Mouse (Mus musculus) brain, embryonic 18.5 days (tissue): ENCODE data around the gene Epsti1.

Experiments
- DNase-seq: peaks from one replicate; pipeline ENCODE4 v3.0.0-alpha.2; 2012; ENCODE audit warnings: low read depth, low spot score

Epsti1 gene

GRCm38 (mm10) chr14:77923076-77923865 is 19.2 kb downstream of the Epsti1 start:
- DNase-seq: no peak

DNA sequence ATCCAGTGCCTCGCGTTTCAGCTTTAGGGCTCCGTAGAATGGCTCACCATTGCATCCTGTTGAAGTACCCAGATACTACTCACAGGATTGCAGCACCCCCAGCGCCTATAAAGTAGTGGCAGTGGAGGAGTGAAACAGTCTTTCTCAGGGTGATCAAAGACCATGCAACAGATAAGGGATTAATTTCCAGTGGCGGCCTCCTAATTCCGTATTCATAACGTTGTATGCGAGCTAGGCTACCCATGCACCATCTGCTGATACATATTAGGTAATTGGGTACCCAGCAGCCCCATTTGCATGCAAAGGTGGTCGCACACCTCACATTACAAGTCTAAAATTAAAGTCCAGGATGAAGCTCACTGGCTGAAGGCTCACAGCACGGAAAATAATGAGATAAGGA is 21.4 kb downstream of the Epsti1 start:
- no peak for DNase-seq

DNA sequence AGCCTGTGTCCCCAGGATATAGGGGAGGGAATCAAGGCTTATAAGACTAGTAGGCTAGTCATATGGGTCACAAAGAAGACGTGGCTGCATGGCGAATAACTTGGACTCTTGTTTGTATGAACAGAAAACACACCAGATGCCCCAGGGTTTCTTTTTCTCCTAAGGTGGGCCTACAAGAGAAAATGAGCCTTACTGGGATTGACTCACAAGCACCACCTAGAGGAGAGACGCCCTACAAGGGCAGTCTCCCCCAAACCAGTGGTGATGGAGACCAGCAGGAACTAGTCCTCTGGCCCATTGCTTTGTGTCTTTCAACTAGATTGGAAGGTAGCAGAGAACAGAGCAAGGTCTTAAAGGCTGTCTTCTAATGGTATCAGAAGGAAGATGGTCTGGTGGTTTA is 22.7 kb downstream of the Epsti1 start:
- no peak for DNase-seq

DNA sequence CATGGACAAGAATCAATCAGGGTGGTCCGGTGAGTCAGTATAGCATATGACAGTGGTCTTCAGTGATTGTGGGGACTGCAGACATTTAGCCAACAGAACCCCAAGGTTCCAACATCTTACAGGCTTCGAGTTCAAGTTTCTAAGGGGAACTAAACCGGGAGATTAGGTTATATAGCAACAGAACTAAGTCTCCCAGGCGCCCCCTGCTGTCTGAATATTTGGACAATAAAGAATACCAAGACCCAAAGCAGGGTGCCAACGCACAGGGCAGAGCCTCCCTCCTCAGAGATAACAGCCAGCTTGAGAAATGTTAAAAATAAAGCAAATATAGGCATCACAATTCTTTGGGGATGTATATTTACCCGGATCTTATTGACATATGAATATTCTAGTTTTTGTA is 24.0 kb downstream of the Epsti1 start:
- DNase-seq: no peak

DNA sequence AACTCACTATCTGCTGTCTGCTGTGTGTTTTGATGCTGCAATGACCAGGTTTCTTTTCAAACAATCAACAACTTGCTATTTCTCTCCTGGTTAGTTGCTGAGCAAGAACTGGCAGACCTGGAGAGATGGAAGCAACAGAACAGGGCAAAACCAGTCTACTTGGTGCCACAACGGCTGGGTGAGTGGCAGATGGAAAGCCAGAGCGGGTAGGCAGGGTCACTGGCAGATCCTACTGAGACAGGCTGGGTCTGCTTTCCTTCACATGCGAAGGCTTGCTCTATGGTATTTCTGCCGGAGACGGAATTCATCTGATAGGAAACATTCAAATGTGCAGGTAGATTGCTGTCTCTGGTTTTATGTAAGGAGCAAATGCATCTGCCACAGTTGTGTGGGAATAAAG is 24.6 kb downstream of the Epsti1 start:
- DNase-seq: no peak

GRCm38 (mm10) chr14:77929139-77929678 is 25.2 kb downstream of the Epsti1 start:
- DNase-seq: no peak

- DNase-seq: no peak
Observed at GRCm38 (mm10) chr14:77932150-77933047, 28.4 kb downstream of the Epsti1 start.

GRCm38 (mm10) chr14:77933243-77933642 is 29.2 kb downstream of the Epsti1 start:
- no peak for DNase-seq

DNA sequence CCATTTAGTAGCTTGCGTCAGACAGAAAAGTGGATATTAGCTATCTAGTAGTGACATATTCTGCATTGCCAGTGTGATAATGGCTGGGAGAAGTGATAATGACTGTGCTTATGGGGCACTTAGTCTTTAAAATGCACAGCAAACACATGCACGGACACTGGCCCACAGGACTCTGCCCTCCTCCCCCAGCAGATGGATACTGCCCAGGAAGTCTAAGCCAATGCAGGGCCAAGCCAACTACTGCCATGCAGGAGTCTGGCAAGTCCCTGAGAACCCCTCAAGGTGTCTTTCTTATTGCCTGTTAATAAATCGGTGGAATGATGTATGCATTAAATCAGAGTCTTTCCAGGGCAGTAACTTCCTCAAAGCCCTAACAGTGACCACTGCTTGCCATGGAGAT is 30.4 kb downstream of the Epsti1 start:
- DNase-seq: no peak

GRCm38 (mm10) chr14:77941105-77941504 is 37.1 kb downstream of the Epsti1 start:
- DNase-seq: no peak

- no peak for DNase-seq
Observed at GRCm38 (mm10) chr14:77942235-77942634, 38.2 kb downstream of the Epsti1 start.

DNA sequence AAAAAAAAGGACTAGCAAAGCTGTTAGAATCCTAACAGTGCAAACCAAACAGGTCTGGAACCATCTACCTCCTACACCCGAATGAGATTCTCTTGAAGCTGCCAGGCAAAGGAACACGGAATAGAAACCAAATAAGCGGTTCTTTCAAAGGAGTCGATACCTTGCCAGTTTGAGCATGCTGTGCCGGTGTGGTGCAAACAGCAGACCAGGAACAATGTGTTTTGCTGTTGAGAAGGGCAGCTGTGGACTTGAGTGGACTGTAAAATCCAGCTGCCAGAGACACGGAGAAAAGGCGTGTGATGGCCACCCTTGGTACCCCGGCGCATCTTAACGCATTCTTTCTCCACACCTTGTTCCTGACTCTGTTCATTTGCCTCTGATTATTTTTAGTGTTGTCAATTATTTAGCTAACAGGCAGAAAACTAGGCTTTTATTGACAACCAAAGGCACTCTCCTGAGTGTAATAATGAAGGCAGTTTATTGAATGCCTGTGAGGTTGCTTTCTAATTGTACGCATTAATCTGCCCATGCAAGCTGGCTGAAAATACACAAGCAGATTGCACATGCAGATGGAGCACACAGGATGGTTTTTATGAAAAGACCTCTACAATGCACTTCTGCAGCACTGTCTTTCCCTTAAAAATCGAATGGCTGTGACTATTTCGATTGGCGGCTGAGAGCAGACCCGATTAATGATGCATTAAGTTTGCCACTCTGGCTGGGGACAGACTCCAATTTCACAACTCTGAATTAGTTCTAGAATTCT is 38.9 kb downstream of the Epsti1 start:
- peak; percentile 47 for DNase-seq

DNA sequence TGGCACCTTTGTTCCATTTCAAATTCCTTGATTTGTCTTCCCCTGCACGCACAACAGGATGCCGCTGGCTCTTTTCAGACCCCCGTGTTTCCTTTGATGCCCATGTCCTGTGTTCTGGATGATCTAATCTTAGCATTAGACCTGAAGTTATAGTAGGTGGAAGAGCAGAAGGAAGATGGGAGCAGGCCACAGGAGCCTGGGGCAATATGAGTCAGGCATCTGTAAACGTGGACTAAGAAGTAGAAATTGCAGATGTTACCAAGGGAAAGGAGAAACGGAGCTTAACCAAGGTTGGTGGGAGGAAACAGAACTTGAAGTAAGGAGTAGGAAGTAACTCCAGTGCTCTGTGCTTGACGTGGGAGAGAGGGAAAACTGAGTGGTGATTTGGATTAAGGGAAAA is 57.7 kb downstream of the Epsti1 start:
- no peak for DNase-seq

- DNase-seq: no peak
Observed at GRCm38 (mm10) chr14:77963525-77963924, 59.5 kb downstream of the Epsti1 start.

GRCm38 (mm10) chr14:77971355-77971754 is 67.3 kb downstream of the Epsti1 start:
- no peak for DNase-seq

DNA sequence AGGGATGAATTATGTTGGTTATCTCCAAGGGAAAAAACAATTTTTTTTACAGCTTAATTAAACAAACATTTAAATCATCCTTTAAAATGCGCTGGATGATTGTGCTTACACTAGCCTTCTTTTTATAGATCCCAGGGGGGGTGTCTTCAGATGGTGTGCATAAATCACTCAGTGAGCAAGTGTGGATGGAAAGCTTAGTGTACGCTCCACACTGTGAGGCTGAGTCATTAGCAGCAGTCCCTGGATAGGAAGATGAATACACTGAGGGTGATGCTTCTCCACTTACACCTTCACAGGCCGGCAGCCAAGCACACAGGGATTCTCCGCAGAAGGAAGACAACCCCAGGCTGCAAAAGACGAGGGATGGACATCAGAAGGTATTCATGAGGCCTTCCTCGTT is 70.2 kb downstream of the Epsti1 start:
- no peak for DNase-seq

GRCm38 (mm10) chr14:77975702-77976101 is 71.7 kb downstream of the Epsti1 start:
- DNase-seq: no peak

DNA sequence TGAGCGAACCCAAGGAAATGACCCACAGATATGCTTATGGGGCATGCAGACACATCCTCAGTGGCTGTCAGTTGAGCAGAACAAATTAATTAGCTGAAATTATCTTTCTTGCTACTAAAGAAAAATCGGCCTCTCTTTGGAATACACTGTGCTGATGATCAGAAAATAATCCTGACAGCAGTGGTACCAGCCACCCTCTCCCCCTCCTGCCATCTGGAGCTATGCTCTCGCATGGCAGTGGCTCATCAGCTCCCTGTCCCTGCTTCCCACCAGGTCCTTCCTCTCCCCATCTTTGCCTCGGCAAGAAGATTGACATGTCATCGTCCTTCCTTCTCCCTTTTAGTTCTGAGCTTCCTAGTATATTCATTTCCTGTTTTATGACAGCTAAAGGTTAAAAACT is 77.5 kb downstream of the Epsti1 start:
- DNase-seq: no peak

- DNase-seq: no peak
Observed at GRCm38 (mm10) chr14:77997731-77998130, 93.7 kb downstream of the Epsti1 start.

- no peak for DNase-seq
Observed at GRCm38 (mm10) chr14:78004486-78004885, 100.4 kb downstream of the Epsti1 start.

GRCm38 (mm10) chr14:78008019-78008418 is 104.0 kb downstream of the Epsti1 start:
- DNase-seq: no peak

DNA sequence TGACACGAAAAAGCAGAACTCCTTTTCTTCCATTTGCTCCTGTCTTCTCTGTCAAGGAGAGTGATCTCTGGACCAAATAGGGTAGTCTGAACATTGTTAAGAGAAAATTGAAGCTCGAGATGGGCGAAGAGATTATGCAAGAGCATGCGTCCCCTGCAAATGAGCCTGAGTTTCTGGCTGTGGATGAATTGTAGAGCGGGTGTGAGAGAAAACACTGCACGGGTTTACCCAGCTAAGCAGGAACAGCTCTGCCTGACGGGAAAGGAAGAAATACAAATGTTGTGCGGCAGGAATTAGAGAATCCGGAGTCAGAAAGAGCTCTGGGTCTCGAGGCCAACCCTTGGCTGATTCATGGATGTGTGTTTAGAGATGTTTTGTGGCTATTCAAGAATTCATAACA is 107.8 kb downstream of the Epsti1 start:
- DNase-seq: no peak
